Mouse (Mus musculus) forebrain, embryonic 13.5 days (tissue): Measurements from ENCODE around the gene Arl5a. TPM values are rescaled to one million over a fixed set of nuclear protein-coding genes. Genes with fewer than 3 reads are reported as not detected.

ENCODE experiments used
- ATAC-seq: fragments of 200-750 bp; cut with Nextera tagmentation; 2 replicates; pipeline ENCODE4 v1.8.0; 2017
- H3K27ac ChIP-seq: fragments of 300-500 bp; sonication (generic); 2 replicates; pipeline ENCODE4 v1.5.1; 2015; ENCODE audit warnings: inconsistent platforms, mild to moderate bottlenecking, moderate library complexity
- H3K27me3 ChIP-seq: fragments of 300-500 bp; sonication (generic); 2 replicates; pipeline ENCODE4 v1.6.1; 2015; ENCODE audit warnings: mild to moderate bottlenecking, inconsistent platforms
- H3K36me3 ChIP-seq: fragments of 300-500 bp; sonication (generic); 2 replicates; pipeline ENCODE4 v1.6.1; 2015; ENCODE audit warnings: mild to moderate bottlenecking, inconsistent platforms; ENCODE audit not compliant: poor library complexity, severe bottlenecking
- H3K4me1 ChIP-seq: fragments of 300-500 bp; sonication (generic); 2 replicates; pipeline ENCODE4 v1.6.1; 2015; ENCODE audit warnings: inconsistent platforms
- H3K4me2 ChIP-seq: fragments of 300-500 bp; sonication (generic); 2 replicates; pipeline ENCODE4 v1.6.1; 2015; ENCODE audit warnings: inconsistent platforms, mild to moderate bottlenecking, moderate library complexity
- H3K4me3 ChIP-seq: fragments of 300-500 bp; sonication (generic); 2 replicates; pipeline ENCODE4 v1.5.1; 2015; ENCODE audit warnings: mild to moderate bottlenecking, inconsistent platforms
- H3K9ac ChIP-seq: fragments of 300-500 bp; sonication (generic); 2 replicates; pipeline ENCODE4 v1.6.1; 2015; ENCODE audit warnings: mild to moderate bottlenecking, inconsistent platforms
- H3K9me3 ChIP-seq: fragments of 300-500 bp; sonication (generic); replicated peaks from 2 replicates; pipeline ENCODE4 v1.6.1; 2016; ENCODE audit warnings: inconsistent platforms
- WGBS: fragments of 180-500 bp; shearing (Covaris S2); methylation state at CpG from one replicate; pipeline ENCODE4 v1.1.7; 2015; 5-methylcytosine and 5-hydroxymethylcytosine counted together
- polyA plus RNA-seq: library from polyadenylated mRNA; unstranded; fragments of >200 nt; fragmentation: Nextera tagmentation; extraction: Ambion mirVana; gene quantifications from 2 replicates; pipeline ENCODE4 v1.2.1, GENCODE M21; 2015

Arl5a gene
- polyA plus RNA-seq, 1 experiment from 2014 or later = 43.2 TPM

- H3K9ac ChIP-seq = no peak overlapping the region
- WGBS = 58% methylated on average over 6 of the region's 6 CpGs
- no peaks in the 10 kb centered on the region for H3K27me3 ChIP-seq
- peaks cover 9% of the 10 kb centered on the region for H3K9me3 ChIP-seq
- peaks cover 10% of the 10 kb centered on the region for H3K36me3 ChIP-seq
- peak overlapping the region; percentile 8; the same call in 1 of the 2 replicates for H3K4me2 ChIP-seq
- no peak overlapping the region for H3K27ac ChIP-seq
- no peak for ATAC-seq
- H3K4me1 ChIP-seq = peaks cover 34% of the 10 kb centered on the region
- H3K4me3 ChIP-seq = no peak overlapping the region
These were observed 3.5 kb downstream of the Arl5a start for GRCm38 (mm10) chr2:52421197-52421596.

GRCm38 (mm10) chr2:52420001-52420710 lies 4.5 kb downstream of the Arl5a start:
- H3K4me3 ChIP-seq = no peak overlapping the region
- peaks cover 21% of the 10 kb centered on the region for H3K36me3 ChIP-seq
- peaks cover 16% of the 10 kb centered on the region for H3K9me3 ChIP-seq
- H3K27me3 ChIP-seq = no peaks in the 10 kb centered on the region
- no peak overlapping the region for H3K4me2 ChIP-seq
- 96% methylated on average over 7 of the region's 7 CpGs for WGBS
- no peak overlapping the region for H3K9ac ChIP-seq
- ATAC-seq = no peak
- peaks cover 29% of the 10 kb centered on the region for H3K4me1 ChIP-seq
- H3K27ac ChIP-seq = no peak overlapping the region

DNA sequence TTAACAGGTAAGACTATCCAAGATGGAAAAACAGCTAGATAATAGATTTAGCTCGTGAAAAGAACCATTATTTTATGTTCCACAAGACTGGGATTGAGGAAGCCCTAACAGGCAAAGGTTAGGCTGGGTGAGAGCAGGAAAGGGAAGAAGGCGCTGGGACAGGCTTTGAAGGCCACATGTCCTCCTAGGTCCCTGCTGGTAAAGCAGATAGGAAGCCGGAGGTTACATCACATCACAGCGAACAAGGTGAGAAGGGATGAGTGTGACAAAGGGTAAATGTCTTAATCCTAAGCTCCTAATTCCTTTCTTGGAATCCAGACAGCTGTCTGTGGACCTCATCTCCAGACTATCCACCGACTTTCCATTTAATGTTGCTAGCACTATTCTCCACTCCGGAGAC lies 5.4 kb downstream of the Arl5a start:
- H3K27me3 ChIP-seq = no peaks in the 10 kb centered on the region
- no peak for ATAC-seq
- H3K9me3 ChIP-seq = peaks cover 16% of the 10 kb centered on the region
- H3K9ac ChIP-seq = no peak overlapping the region
- 92% methylated on average over 6 of the region's 6 CpGs for WGBS
- H3K4me3 ChIP-seq = no peak overlapping the region
- H3K36me3 ChIP-seq = peaks cover 29% of the 10 kb centered on the region
- no peak overlapping the region for H3K27ac ChIP-seq
- H3K4me2 ChIP-seq = no peak overlapping the region
- peaks cover 29% of the 10 kb centered on the region for H3K4me1 ChIP-seq

DNA sequence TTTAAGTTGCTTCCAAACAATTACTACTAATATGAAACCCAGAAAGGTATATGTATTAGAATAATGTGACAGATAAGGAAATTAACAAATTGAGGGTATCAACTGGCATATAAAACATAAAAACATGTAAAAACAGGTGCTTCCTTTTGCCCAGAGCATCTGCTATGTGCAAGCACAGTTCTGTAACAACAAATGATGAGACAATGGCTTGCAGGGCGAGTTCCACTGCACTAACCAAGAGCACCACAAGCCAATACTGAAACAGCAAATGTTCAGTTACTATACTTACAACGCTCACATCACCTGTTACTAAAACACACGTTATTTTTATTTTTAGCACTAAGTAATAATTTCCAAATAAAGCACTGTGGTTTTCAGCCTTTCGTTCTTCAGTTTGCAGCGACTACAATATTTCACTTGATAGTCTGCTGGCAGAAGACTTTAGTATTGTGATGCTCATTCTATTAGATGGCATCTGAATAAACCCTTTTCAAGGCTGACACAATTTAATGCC lies 12.1 kb downstream of the Arl5a start:
- 99% methylated on average over 5 of the region's 5 CpGs for whole genome bisulfite sequencing
- peaks cover 87% of the 10 kb centered on the region for H3K36me3 ChIP-seq
- H3K4me2 ChIP-seq = no peak overlapping the region
- ATAC-seq = no peak
- no peaks in the 10 kb centered on the region for H3K4me1 ChIP-seq
- no peak overlapping the region for H3K27ac ChIP-seq
- no peak overlapping the region for H3K9ac ChIP-seq
- no peaks in the 10 kb centered on the region for H3K27me3 ChIP-seq
- H3K9me3 ChIP-seq = peaks cover 44% of the 10 kb centered on the region
- H3K4me3 ChIP-seq = no peak overlapping the region

GRCm38 (mm10) chr2:52406480-52406879 lies 18.2 kb downstream of the Arl5a start:
- Histone ChIP-seq H3K36me3 (peaks cover 82% of the 10 kb centered on the region), H3K27ac (no peak overlapping the region)
- no peak for ATAC-seq

DNA sequence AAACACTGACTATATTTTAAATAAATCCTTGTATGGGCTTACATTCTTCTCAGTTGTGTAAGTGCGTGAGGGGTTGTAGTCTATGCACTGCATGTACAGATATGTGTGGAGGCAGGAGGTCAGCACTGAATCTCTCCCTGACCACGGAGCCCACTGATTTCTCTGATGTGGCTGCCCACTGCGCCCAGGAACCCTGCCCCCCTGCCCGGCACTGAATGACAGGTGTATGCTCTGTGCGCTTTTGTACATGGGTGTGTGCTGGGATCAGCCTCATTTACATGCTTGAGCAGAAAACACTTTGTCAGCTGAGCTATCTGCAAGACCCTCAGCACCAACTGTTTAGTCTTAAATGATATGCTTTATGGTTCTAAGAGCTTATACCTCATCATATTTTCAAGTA lies 19.5 kb downstream of the Arl5a start:
- Histone ChIP-seq H3K4me1 (no peaks in the 10 kb centered on the region), H3K36me3 (peaks cover 75% of the 10 kb centered on the region), H3K4me2 (no peak overlapping the region), H3K9me3 (peaks cover 13% of the 10 kb centered on the region), H3K4me3 (no peak overlapping the region), H3K27ac (no peak overlapping the region), H3K9ac (no peak overlapping the region), H3K27me3 (no peaks in the 10 kb centered on the region)
- ATAC-seq = no peak
- WGBS = 91% methylated on average over 5 of the region's 5 CpGs

More at GRCm38 (mm10) chr2:52406480-52406879, 18.2 kb downstream of the Arl5a start:
- Histone ChIP-seq H3K4me1 (no peaks in the 10 kb centered on the region), H3K4me2 (no peak overlapping the region), H3K9me3 (peaks cover 24% of the 10 kb centered on the region), H3K9ac (no peak overlapping the region), H3K4me3 (no peak overlapping the region), H3K27me3 (no peaks in the 10 kb centered on the region)
- WGBS = 94% methylated on average over 1 of the region's 1 CpGs

DNA sequence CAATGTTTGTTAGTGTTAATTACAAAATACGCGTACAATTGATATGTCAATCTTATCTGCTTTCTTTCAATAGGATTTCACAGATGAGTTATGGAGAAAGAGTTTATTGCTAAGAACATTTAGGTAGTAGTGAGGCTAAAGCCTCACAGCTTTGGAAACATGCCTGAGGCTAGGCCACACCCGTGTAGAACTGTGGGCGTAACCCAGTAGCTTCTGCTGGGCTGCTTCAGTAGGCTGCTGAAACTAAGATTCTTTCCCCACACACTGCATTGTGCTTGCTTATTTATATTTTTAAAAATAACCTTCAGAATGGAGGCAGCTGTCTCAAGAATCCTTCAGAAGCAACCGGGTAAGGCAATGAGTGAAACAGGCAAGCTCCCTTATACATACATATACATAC lies 30.2 kb downstream of the Arl5a start:
- Histone ChIP-seq H3K4me1 (no peaks in the 10 kb centered on the region), H3K9ac (no peak overlapping the region), H3K9me3 (no peaks in the 10 kb centered on the region), H3K27me3 (no peaks in the 10 kb centered on the region), H3K4me2 (no peak overlapping the region), H3K4me3 (no peak overlapping the region), H3K36me3 (peaks cover 6% of the 10 kb centered on the region), H3K27ac (no peak overlapping the region)
- 89% methylated on average over 5 of the region's 5 CpGs for WGBS
- no peak for ATAC-seq

- H3K27me3 ChIP-seq = no peaks in the 10 kb centered on the region
- no peak for ATAC-seq
- H3K27ac ChIP-seq = no peak overlapping the region
- H3K4me3 ChIP-seq = no peak overlapping the region
- no peaks in the 10 kb centered on the region for H3K4me1 ChIP-seq
- WGBS = 76% methylated on average over 2 of the region's 2 CpGs
- H3K4me2 ChIP-seq = no peak overlapping the region
- H3K9ac ChIP-seq = no peak overlapping the region
- H3K36me3 ChIP-seq = no peaks in the 10 kb centered on the region
- no peaks in the 10 kb centered on the region for H3K9me3 ChIP-seq
These were observed 34.2 kb downstream of the Arl5a start for GRCm38 (mm10) chr2:52390415-52390975.

GRCm38 (mm10) chr2:52389975-52390374 lies 34.7 kb downstream of the Arl5a start:
- H3K9ac ChIP-seq = no peak overlapping the region
- H3K36me3 ChIP-seq = no peaks in the 10 kb centered on the region
- no peak overlapping the region for H3K4me2 ChIP-seq
- no peaks in the 10 kb centered on the region for H3K27me3 ChIP-seq
- 68% methylated on average over 3 of the region's 3 CpGs for WGBS
- no peak overlapping the region for H3K27ac ChIP-seq
- H3K4me1 ChIP-seq = no peaks in the 10 kb centered on the region
- ATAC-seq = no peak
- H3K9me3 ChIP-seq = no peaks in the 10 kb centered on the region
- no peak overlapping the region for H3K4me3 ChIP-seq

- Histone ChIP-seq H3K9ac (no peak overlapping the region), H3K27me3 (no peaks in the 10 kb centered on the region), H3K36me3 (no peaks in the 10 kb centered on the region), H3K27ac (no peak overlapping the region), H3K4me2 (no peak overlapping the region), H3K9me3 (no peaks in the 10 kb centered on the region), H3K4me3 (no peak overlapping the region), H3K4me1 (no peaks in the 10 kb centered on the region)
- ATAC-seq = no peak
- WGBS = 90% methylated on average over 6 of the region's 6 CpGs
These were observed 38.2 kb downstream of the Arl5a start for GRCm38 (mm10) chr2:52386451-52386850.

DNA sequence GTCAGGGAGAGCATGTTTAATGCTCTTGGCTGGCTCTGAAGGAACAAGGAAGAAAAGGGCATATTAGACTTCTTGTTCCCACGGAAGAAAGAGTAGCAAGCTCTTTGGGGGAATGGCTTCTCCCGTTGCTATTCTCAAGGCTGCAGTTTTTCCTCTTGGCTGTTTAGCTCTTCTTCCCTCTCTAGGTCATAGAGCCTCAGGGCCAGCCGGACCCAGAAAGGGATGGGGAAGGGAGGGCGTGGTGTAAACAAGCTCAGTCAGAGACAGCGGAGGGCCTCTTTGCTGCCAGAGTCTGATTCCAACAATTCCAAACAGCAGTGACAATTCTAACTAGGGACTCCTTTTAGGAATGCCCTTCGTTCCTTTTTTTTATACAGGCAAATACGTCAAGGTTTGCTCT lies 38.7 kb downstream of the Arl5a start:
- H3K9me3 ChIP-seq = no peaks in the 10 kb centered on the region
- no peaks in the 10 kb centered on the region for H3K27me3 ChIP-seq
- no peak overlapping the region for H3K4me2 ChIP-seq
- H3K27ac ChIP-seq = no peak overlapping the region
- no peaks in the 10 kb centered on the region for H3K4me1 ChIP-seq
- no peak overlapping the region for H3K4me3 ChIP-seq
- no peak for ATAC-seq
- H3K9ac ChIP-seq = no peak overlapping the region
- no peaks in the 10 kb centered on the region for H3K36me3 ChIP-seq
- 74% methylated on average over 7 of the region's 7 CpGs for WGBS

DNA sequence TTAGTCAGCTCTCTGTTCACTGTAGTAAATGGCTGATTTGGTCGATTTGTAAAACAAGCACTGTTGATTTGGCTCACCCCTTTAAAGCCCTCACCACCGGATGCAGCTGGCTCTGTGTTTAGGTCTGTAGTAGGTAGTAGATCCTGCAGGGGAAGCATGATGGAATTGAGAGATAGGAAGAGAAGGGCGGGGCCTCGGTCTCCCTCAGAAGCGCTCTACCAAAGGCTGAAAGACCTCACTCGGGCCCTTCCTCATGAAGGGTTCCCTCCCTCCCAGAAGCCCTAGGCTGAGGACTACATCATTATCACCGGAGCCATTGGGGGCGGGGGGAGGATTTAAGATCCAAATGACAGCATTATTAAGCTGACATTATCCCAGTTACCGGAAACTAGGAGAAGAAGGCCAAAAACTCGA lies 45.8 kb downstream of the Arl5a start:
- Histone ChIP-seq H3K27me3 (no peaks in the 10 kb centered on the region), H3K9ac (no peak overlapping the region), H3K27ac (no peak overlapping the region), H3K9me3 (no peaks in the 10 kb centered on the region), H3K36me3 (no peaks in the 10 kb centered on the region), H3K4me3 (no peak overlapping the region), H3K4me2 (no peak overlapping the region), H3K4me1 (no peaks in the 10 kb centered on the region)
- WGBS = 82% methylated on average over 10 of the region's 10 CpGs
- ATAC-seq = peak; percentile 48; the same call in 1 of the 2 replicates
